Mouse (Mus musculus): ENCODE measurements around the gene Trmt44. TPM values are rescaled to one million over a fixed set of nuclear protein-coding genes. Genes with fewer than 3 reads are reported as not detected.

Gene Trmt44
- polyA plus RNA-seq, 1 experiment from 2014 or later: 7.1 TPM

DNA sequence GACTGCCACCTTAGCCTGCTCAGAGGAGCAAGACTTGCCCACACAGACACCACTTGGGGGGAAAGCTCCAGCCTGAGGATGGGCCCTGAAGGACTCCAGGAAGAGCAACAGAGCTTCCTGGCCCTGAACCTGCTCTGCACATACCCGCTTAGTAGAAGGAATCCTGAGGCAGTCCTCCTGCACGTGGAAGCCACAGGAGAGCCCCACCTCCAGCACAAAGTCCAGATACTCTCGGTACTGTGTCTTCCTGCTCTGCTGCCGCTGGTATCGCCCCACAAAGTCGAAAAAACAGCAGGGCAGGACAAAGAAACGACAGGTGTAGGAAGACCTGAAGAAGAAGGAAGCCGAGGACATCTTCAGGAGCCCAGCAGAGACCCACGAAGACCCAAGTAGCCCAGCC lies 9.7 kb downstream of the Trmt44 start:
- ATAC-seq (ENCODE audit: low read depth) (no peak), DNase-seq (ENCODE audit: low spot score) (no peak)
- Histone ChIP-seq H3K9me3 (ENCODE audit: control insufficient read depth, low read length) (no peaks in the 10 kb centered on the region), H3K36me3 (ENCODE audit: control insufficient read depth, insufficient read depth, low read length) (peaks cover 85% of the 10 kb centered on the region), H3K4me2 (ENCODE audit: low read depth, low read length) (no peak overlapping the region), H3K4me3 (ENCODE audit: low read depth, low read length) (no peak overlapping the region), H3K9ac (ENCODE audit: low read depth, low read length) (no peak overlapping the region), H3K27me3 (replicated peaks; ENCODE audit: control insufficient read depth, insufficient read depth, low read length) (no peaks in the 10 kb centered on the region), H3K4me1 (ENCODE audit: control insufficient read depth, insufficient read depth, low read length) (no peaks in the 10 kb centered on the region), H3K27ac (replicated peaks; ENCODE audit: low read depth, low read length) (no peak overlapping the region)
- WGBS: 85% methylated on average over 9 of the region's 9 CpGs

DNA sequence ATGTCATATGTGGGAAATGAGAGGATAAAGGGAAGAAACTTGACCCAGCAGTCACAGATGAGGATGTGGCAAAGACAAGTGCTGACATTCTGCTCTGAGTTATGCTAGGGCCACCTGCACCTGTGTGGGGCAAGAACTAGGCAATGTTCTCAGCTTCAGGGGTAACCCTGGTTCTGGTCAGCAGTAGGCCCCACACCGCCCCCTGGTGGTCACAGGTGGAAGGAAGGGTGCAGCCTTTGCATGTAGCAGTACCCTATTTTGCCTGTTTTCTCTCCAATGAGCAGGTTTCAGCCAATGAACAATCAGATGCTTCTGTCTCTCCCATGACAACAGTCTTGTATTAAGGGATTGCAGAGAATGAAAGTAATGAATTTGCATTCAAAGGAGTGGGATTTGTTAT lies 11.4 kb downstream of the Trmt44 start:
- ATAC-seq (ENCODE audit: low read depth) (no peak), DNase-seq (ENCODE audit: low spot score) (peak; percentile 40)
- H3K36me3 ChIP-seq (ENCODE audit: control insufficient read depth, insufficient read depth, low read length): peaks cover 73% of the 10 kb centered on the region
- no peak overlapping the region for H3K27ac ChIP-seq (replicated peaks; ENCODE audit: low read depth, low read length)
- H3K9me3 ChIP-seq (ENCODE audit: control insufficient read depth, low read length): no peaks in the 10 kb centered on the region
- H3K9ac ChIP-seq (ENCODE audit: low read depth, low read length): no peak overlapping the region
- no peak overlapping the region for H3K4me2 ChIP-seq (ENCODE audit: low read depth, low read length)
- WGBS: 0% methylated on average over 1 of the region's 1 CpGs
- H3K27me3 ChIP-seq (replicated peaks; ENCODE audit: control insufficient read depth, insufficient read depth, low read length): no peaks in the 10 kb centered on the region
- no peaks in the 10 kb centered on the region for H3K4me1 ChIP-seq (ENCODE audit: control insufficient read depth, insufficient read depth, low read length)
- no peak overlapping the region for H3K4me3 ChIP-seq (ENCODE audit: low read depth, low read length)

- Histone ChIP-seq H3K4me1 (ENCODE audit: control insufficient read depth, insufficient read depth, low read length) (no peaks in the 10 kb centered on the region), H3K36me3 (ENCODE audit: control insufficient read depth, insufficient read depth, low read length) (peaks cover 70% of the 10 kb centered on the region), H3K4me3 (ENCODE audit: low read depth, low read length) (no peak overlapping the region), H3K27ac (replicated peaks; ENCODE audit: low read depth, low read length) (no peak overlapping the region), H3K9ac (ENCODE audit: low read depth, low read length) (no peak overlapping the region), H3K27me3 (replicated peaks; ENCODE audit: control insufficient read depth, insufficient read depth, low read length) (no peaks in the 10 kb centered on the region), H3K9me3 (ENCODE audit: control insufficient read depth, low read length) (no peaks in the 10 kb centered on the region), H3K4me2 (ENCODE audit: low read depth, low read length) (no peak overlapping the region)
- WGBS: 78% methylated on average over 2 of the region's 2 CpGs
- no peak for DNase-seq (ENCODE audit: low spot score)
- ATAC-seq (ENCODE audit: low read depth): no peak
Measured at GRCm38 (mm10) chr5:35562616-35563015, 12.3 kb downstream of the Trmt44 start.

DNA sequence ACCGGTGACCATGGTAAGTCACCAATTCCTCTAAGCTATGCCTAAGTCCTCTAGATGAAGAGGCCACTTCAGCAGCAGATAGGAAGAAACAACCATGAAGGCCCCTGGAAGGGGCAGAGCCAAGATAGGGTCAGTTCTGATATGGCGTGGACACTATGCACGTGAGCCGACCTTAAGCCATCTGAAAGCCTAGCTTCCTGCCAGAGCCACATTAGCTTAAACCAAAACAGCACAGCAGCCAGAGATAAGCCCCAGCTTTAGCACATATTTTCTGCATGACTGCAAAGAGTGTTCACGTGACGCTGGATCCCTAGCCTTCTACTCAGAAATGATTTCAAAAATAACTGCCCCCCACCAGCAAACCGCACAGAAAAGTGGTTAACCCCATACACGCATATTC lies 15.4 kb downstream of the Trmt44 start:
- DNase-seq (ENCODE audit: low spot score): peak; percentile 55
- H3K4me2 ChIP-seq (ENCODE audit: low read depth, low read length): no peak overlapping the region
- 74% methylated on average over 8 of the region's 8 CpGs for WGBS
- H3K27ac ChIP-seq (replicated peaks; ENCODE audit: low read depth, low read length): no peak overlapping the region
- no peak overlapping the region for H3K4me3 ChIP-seq (ENCODE audit: low read depth, low read length)
- ATAC-seq (ENCODE audit: low read depth): no peak
- H3K4me1 ChIP-seq (ENCODE audit: control insufficient read depth, insufficient read depth, low read length): no peaks in the 10 kb centered on the region
- H3K36me3 ChIP-seq (ENCODE audit: control insufficient read depth, insufficient read depth, low read length): peaks cover 63% of the 10 kb centered on the region
- no peak overlapping the region for H3K9ac ChIP-seq (ENCODE audit: low read depth, low read length)
- H3K27me3 ChIP-seq (replicated peaks; ENCODE audit: control insufficient read depth, insufficient read depth, low read length): no peaks in the 10 kb centered on the region
- H3K9me3 ChIP-seq (ENCODE audit: control insufficient read depth, low read length): no peaks in the 10 kb centered on the region

- peak; percentile 20 for DNase-seq (ENCODE audit: low spot score)
- Histone ChIP-seq H3K4me2 (ENCODE audit: low read depth, low read length) (no peak overlapping the region), H3K4me3 (ENCODE audit: low read depth, low read length) (no peak overlapping the region), H3K27ac (replicated peaks; ENCODE audit: low read depth, low read length) (no peak overlapping the region), H3K9me3 (ENCODE audit: control insufficient read depth, low read length) (no peaks in the 10 kb centered on the region), H3K9ac (ENCODE audit: low read depth, low read length) (no peak overlapping the region), H3K4me1 (ENCODE audit: control insufficient read depth, insufficient read depth, low read length) (no peaks in the 10 kb centered on the region), H3K27me3 (replicated peaks; ENCODE audit: control insufficient read depth, insufficient read depth, low read length) (no peaks in the 10 kb centered on the region), H3K36me3 (ENCODE audit: control insufficient read depth, insufficient read depth, low read length) (peaks cover 50% of the 10 kb centered on the region)
- WGBS: 70% methylated on average over 13 of the region's 13 CpGs
- ATAC-seq (ENCODE audit: low read depth): no peak
Measured at GRCm38 (mm10) chr5:35557946-35558621, 16.8 kb downstream of the Trmt44 start.

- WGBS: 83% methylated on average over 7 of the region's 7 CpGs
- Histone ChIP-seq H3K9ac (ENCODE audit: low read depth, low read length) (no peak overlapping the region), H3K4me3 (ENCODE audit: low read depth, low read length) (no peak overlapping the region), H3K36me3 (ENCODE audit: control insufficient read depth, insufficient read depth, low read length) (peaks cover 33% of the 10 kb centered on the region), H3K4me1 (ENCODE audit: control insufficient read depth, insufficient read depth, low read length) (peaks cover 9% of the 10 kb centered on the region; the same call in 1 of the 2 replicates), H3K27ac (replicated peaks; ENCODE audit: low read depth, low read length) (no peak overlapping the region), H3K4me2 (ENCODE audit: low read depth, low read length) (no peak overlapping the region), H3K9me3 (ENCODE audit: control insufficient read depth, low read length) (no peaks in the 10 kb centered on the region), H3K27me3 (replicated peaks; ENCODE audit: control insufficient read depth, insufficient read depth, low read length) (no peaks in the 10 kb centered on the region)
- DNase-seq (ENCODE audit: low spot score): no peak
- no peak for ATAC-seq (ENCODE audit: low read depth)
Measured at GRCm38 (mm10) chr5:35556393-35556792, 18.5 kb downstream of the Trmt44 start.

DNA sequence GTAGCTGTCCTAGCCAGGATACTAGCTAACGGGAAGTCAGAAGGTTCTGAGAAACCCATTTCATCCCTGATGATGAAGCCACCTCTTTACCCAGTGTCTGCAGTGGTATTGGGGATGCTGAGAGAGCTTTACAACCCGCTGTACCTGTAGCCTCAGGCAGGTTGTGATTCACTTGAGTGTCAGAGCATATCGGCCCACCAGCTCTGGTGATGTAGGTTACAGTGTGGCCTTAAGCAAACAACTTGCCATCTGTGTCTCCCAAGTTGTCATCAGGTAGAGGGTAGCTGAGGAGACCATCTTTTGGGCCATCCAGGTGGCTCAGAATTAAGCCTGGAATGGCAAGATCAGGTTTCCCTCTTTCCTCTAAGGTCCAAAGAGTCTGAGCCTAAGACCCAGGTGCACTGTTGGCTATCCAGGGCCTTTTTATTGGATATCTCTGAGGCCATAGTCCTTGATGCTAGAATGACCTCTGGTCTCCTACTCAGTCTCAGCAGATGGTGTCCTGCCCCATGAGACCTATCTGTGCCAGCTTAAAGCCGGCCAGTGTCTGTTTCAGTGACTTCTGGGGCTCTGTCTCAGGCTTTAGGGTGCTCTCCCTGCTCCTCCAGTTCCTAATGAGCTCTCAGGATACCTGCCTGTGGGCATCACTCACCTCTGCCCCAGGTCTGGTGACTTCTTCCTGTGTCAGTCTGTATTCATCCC lies 21.9 kb downstream of the Trmt44 start:
- Histone ChIP-seq H3K9ac (ENCODE audit: low read depth, low read length) (no peak overlapping the region), H3K4me2 (ENCODE audit: low read depth, low read length) (no peak overlapping the region), H3K27me3 (replicated peaks; ENCODE audit: control insufficient read depth, insufficient read depth, low read length) (no peaks in the 10 kb centered on the region), H3K4me3 (ENCODE audit: low read depth, low read length) (no peak overlapping the region), H3K36me3 (ENCODE audit: control insufficient read depth, insufficient read depth, low read length) (peaks cover 28% of the 10 kb centered on the region), H3K27ac (replicated peaks; ENCODE audit: low read depth, low read length) (no peak overlapping the region), H3K4me1 (ENCODE audit: control insufficient read depth, insufficient read depth, low read length) (peaks cover 9% of the 10 kb centered on the region; the same call in 1 of the 2 replicates), H3K9me3 (ENCODE audit: control insufficient read depth, low read length) (no peaks in the 10 kb centered on the region)
- 84% methylated on average over 4 of the region's 4 CpGs for WGBS
- no peak for DNase-seq (ENCODE audit: low spot score)
- ATAC-seq (ENCODE audit: low read depth): no peak

GRCm38 (mm10) chr5:35551855-35552837 lies 22.7 kb downstream of the Trmt44 start:
- peak overlapping the region; percentile 44; the same call in 1 of the 2 replicates for H3K27ac ChIP-seq (replicated peaks; ENCODE audit: low read depth, low read length)

More at GRCm38 (mm10) chr5:35551855-35552837, 22.7 kb downstream of the Trmt44 start:
- DNase-seq (ENCODE audit: low spot score) (peak; percentile 50), ATAC-seq (ENCODE audit: low read depth) (peak; percentile 63; the same call in 1 of the 2 replicates)
- 38% methylated on average over 7 of the region's 7 CpGs for WGBS
- H3K9me3 ChIP-seq (ENCODE audit: control insufficient read depth, low read length): no peaks in the 10 kb centered on the region
- H3K4me2 ChIP-seq (ENCODE audit: low read depth, low read length): no peak overlapping the region
- no peak overlapping the region for H3K9ac ChIP-seq (ENCODE audit: low read depth, low read length)
- H3K36me3 ChIP-seq (ENCODE audit: control insufficient read depth, insufficient read depth, low read length): peaks cover 20% of the 10 kb centered on the region
- no peak overlapping the region for H3K4me3 ChIP-seq (ENCODE audit: low read depth, low read length)
- peaks cover 9% of the 10 kb centered on the region; the same call in 1 of the 2 replicates for H3K4me1 ChIP-seq (ENCODE audit: control insufficient read depth, insufficient read depth, low read length)
- H3K27me3 ChIP-seq (replicated peaks; ENCODE audit: control insufficient read depth, insufficient read depth, low read length): no peaks in the 10 kb centered on the region

Data from embryonic facial prominence, embryonic 14.5 days (tissue).